Mouse (Mus musculus) stomach, embryonic 14.5 days (tissue): ENCODE results near the gene 2700049A03Rik. TPM values are rescaled to one million over a fixed set of nuclear protein-coding genes. Genes with fewer than 3 reads are reported as not detected.

Experiments used
- ATAC-seq: fragments of 200-750 bp; cut with Nextera tagmentation; 2 replicates; pipeline ENCODE4 v1.8.0; 2017; ENCODE audit warnings: low read depth, moderate TSS enrichment; ENCODE audit not compliant: insufficient number of reproducible peaks, insufficient read depth, low FRiP score
- H3K27ac ChIP-seq: fragments of 300-500 bp; sonication (generic); 2 replicates; pipeline ENCODE4 v1.5.1; 2014; ENCODE audit warnings: mild to moderate bottlenecking, low read length, moderate library complexity, mixed read lengths
- H3K27me3 ChIP-seq: fragments of 300-500 bp; sonication (generic); 2 replicates; pipeline ENCODE4 v1.6.1; 2014; ENCODE audit warnings: low read length, control low read depth, mixed read lengths; ENCODE audit not compliant: control insufficient read depth, insufficient read depth
- H3K36me3 ChIP-seq: fragments of 300-500 bp; sonication (generic); 2 replicates; pipeline ENCODE4 v1.6.1; 2014; ENCODE audit warnings: mild to moderate bottlenecking, control low read depth, low read length, moderate library complexity, mixed read lengths; ENCODE audit not compliant: control insufficient read depth, insufficient read depth
- H3K4me1 ChIP-seq: fragments of 300-500 bp; sonication (generic); 2 replicates; pipeline ENCODE4 v1.6.1; 2014; ENCODE audit warnings: low read length, control low read depth, mixed read lengths; ENCODE audit not compliant: control insufficient read depth, insufficient read depth
- H3K4me2 ChIP-seq: fragments of 300-500 bp; sonication (generic); replicated peaks from 2 replicates; pipeline ENCODE4 v1.6.1; 2014; ENCODE audit warnings: low read depth, low read length, control low read depth
- H3K4me3 ChIP-seq: fragments of 300-500 bp; sonication (generic); 2 replicates; pipeline ENCODE4 v1.5.1; 2014; ENCODE audit warnings: low read depth, low read length, control low read depth
- H3K9ac ChIP-seq: fragments of 300-500 bp; sonication (generic); replicated peaks from 2 replicates; pipeline ENCODE4 v1.6.1; 2014; ENCODE audit warnings: low read depth, mild to moderate bottlenecking, control low read depth, low read length, moderate library complexity, mixed read lengths
- H3K9me3 ChIP-seq: fragments of 300-500 bp; sonication (generic); 2 replicates; pipeline ENCODE4 v1.6.1; 2016; ENCODE audit warnings: low read depth, low read length, control low read depth; ENCODE audit not compliant: control insufficient read depth
- WGBS: fragments of 180-500 bp; shearing (Covaris S2); extraction: QIAGEN DNeasy Blood & Tissue Kit; methylation state at CpG from one replicate; pipeline ENCODE4 v1.1.7; 2014; 5-methylcytosine and 5-hydroxymethylcytosine counted together
- polyA plus RNA-seq: library from polyadenylated mRNA; unstranded; fragments of >200 nt; fragmentation: Nextera tagmentation; extraction: Ambion mirVana; gene quantifications from 2 replicates; pipeline ENCODE4 v1.2.1, GENCODE M21; 2014

Gene 2700049A03Rik
- polyA plus RNA-seq, 1 experiment from 2014 or later = 17.1 TPM

- H3K4me2 ChIP-seq = no peak overlapping the region
- no peaks in the 10 kb centered on the region for H3K27me3 ChIP-seq
- peaks cover 22% of the 10 kb centered on the region; the same call in 1 of the 2 replicates for H3K36me3 ChIP-seq
- H3K9me3 ChIP-seq = no peaks in the 10 kb centered on the region
- 88% methylated on average over 9 of the region's 9 CpGs for WGBS
- no peak overlapping the region for H3K27ac ChIP-seq
- no peak overlapping the region for H3K9ac ChIP-seq
- no peak overlapping the region for H3K4me3 ChIP-seq
- ATAC-seq = no peak
- H3K4me1 ChIP-seq = no peaks in the 10 kb centered on the region
Measured at GRCm38 (mm10) chr12:71123286-71123685, 13.4 kb upstream of the 2700049A03Rik start.

- 24% methylated on average over 5 of the region's 5 CpGs for WGBS
- Histone ChIP-seq H3K4me3 (peak overlapping the region; percentile 85), H3K9me3 (no peaks in the 10 kb centered on the region), H3K4me2 (peak overlapping the region; percentile 65), H3K4me1 (peaks cover 13% of the 10 kb centered on the region), H3K27me3 (no peaks in the 10 kb centered on the region), H3K9ac (no peak overlapping the region), H3K27ac (no peak overlapping the region), H3K36me3 (no peaks in the 10 kb centered on the region; the same call in 1 of the 2 replicates)
- no peak for ATAC-seq
Measured at GRCm38 (mm10) chr12:71135581-71135980, 1.1 kb upstream of the 2700049A03Rik start.

- H3K9me3 ChIP-seq = no peaks in the 10 kb centered on the region
- H3K4me3 ChIP-seq = peak overlapping the region; percentile 85
- H3K27me3 ChIP-seq = no peaks in the 10 kb centered on the region
- peak overlapping the region; percentile 91 for H3K4me2 ChIP-seq
- peaks cover 13% of the 10 kb centered on the region for H3K4me1 ChIP-seq
- WGBS = under 1% methylated on average over 30 of the region's 30 CpGs
- peak overlapping the region; percentile 48 for H3K9ac ChIP-seq
- peak; percentile 79 for ATAC-seq
- peaks cover 10% of the 10 kb centered on the region for H3K36me3 ChIP-seq
- peak overlapping the region; percentile 64; the same call in 1 of the 2 replicates for H3K27ac ChIP-seq
Measured at GRCm38 (mm10) chr12:71136974-71137491, 385 bp downstream of the 2700049A03Rik start.

GRCm38 (mm10) chr12:71137686-71138085 lies 1.0 kb downstream of the 2700049A03Rik start:
- H3K9me3 ChIP-seq = no peaks in the 10 kb centered on the region
- no peak overlapping the region for H3K27ac ChIP-seq
- peaks cover 16% of the 10 kb centered on the region for H3K36me3 ChIP-seq
- H3K27me3 ChIP-seq = no peaks in the 10 kb centered on the region
- ATAC-seq = no peak
- peak overlapping the region; percentile 91 for H3K4me2 ChIP-seq
- peaks cover 13% of the 10 kb centered on the region for H3K4me1 ChIP-seq
- peak overlapping the region; percentile 85 for H3K4me3 ChIP-seq
- 3% methylated on average over 11 of the region's 11 CpGs for WGBS
- H3K9ac ChIP-seq = peak overlapping the region; percentile 48

GRCm38 (mm10) chr12:71139258-71139828 lies 2.7 kb downstream of the 2700049A03Rik start:
- H3K9ac ChIP-seq = no peak overlapping the region
- no peaks in the 10 kb centered on the region for H3K9me3 ChIP-seq
- H3K27ac ChIP-seq = no peak overlapping the region
- whole genome bisulfite sequencing = 82% methylated on average over 5 of the region's 5 CpGs
- peak overlapping the region; percentile 85; the same call in 1 of the 2 replicates for H3K4me3 ChIP-seq
- H3K4me2 ChIP-seq = peak overlapping the region; percentile 91; the same call in 1 of the 2 replicates
- H3K4me1 ChIP-seq = peaks cover 13% of the 10 kb centered on the region
- no peak for ATAC-seq
- H3K27me3 ChIP-seq = no peaks in the 10 kb centered on the region
- H3K36me3 ChIP-seq = peaks cover 24% of the 10 kb centered on the region

- Histone ChIP-seq H3K4me3 (no peak overlapping the region), H3K36me3 (peaks cover 24% of the 10 kb centered on the region), H3K9me3 (no peaks in the 10 kb centered on the region), H3K4me2 (no peak overlapping the region), H3K27me3 (no peaks in the 10 kb centered on the region), H3K27ac (no peak overlapping the region), H3K9ac (no peak overlapping the region), H3K4me1 (peaks cover 10% of the 10 kb centered on the region)
- ATAC-seq = no peak
Measured at GRCm38 (mm10) chr12:71141189-71141588, 4.5 kb downstream of the 2700049A03Rik start.

- Histone ChIP-seq H3K9me3 (no peaks in the 10 kb centered on the region), H3K36me3 (peaks cover 37% of the 10 kb centered on the region), H3K4me2 (no peak overlapping the region), H3K4me3 (no peak overlapping the region), H3K9ac (no peak overlapping the region), H3K27me3 (no peaks in the 10 kb centered on the region), H3K4me1 (no peaks in the 10 kb centered on the region), H3K27ac (no peak overlapping the region)
- WGBS = 81% methylated on average over 3 of the region's 3 CpGs
- no peak for ATAC-seq
Measured at GRCm38 (mm10) chr12:71147641-71148040, 11.0 kb downstream of the 2700049A03Rik start.

- Histone ChIP-seq H3K9me3 (no peaks in the 10 kb centered on the region), H3K9ac (no peak overlapping the region), H3K4me2 (no peak overlapping the region), H3K4me3 (no peak overlapping the region), H3K4me1 (no peaks in the 10 kb centered on the region), H3K27me3 (no peaks in the 10 kb centered on the region), H3K36me3 (peaks cover 33% of the 10 kb centered on the region), H3K27ac (no peak overlapping the region)
- ATAC-seq = no peak
- WGBS = 94% methylated on average over 9 of the region's 9 CpGs
Measured at GRCm38 (mm10) chr12:71148801-71149200, 12.2 kb downstream of the 2700049A03Rik start.

- peaks cover 36% of the 10 kb centered on the region for H3K36me3 ChIP-seq
- WGBS = 89% methylated on average over 6 of the region's 6 CpGs
Measured at GRCm38 (mm10) chr12:71149456-71149855, 12.8 kb downstream of the 2700049A03Rik start.

More at GRCm38 (mm10) chr12:71149456-71149855, 12.8 kb downstream of the 2700049A03Rik start:
- Histone ChIP-seq H3K27ac (no peak overlapping the region), H3K4me1 (no peaks in the 10 kb centered on the region), H3K4me3 (no peak overlapping the region), H3K9ac (no peak overlapping the region), H3K9me3 (no peaks in the 10 kb centered on the region), H3K4me2 (no peak overlapping the region), H3K27me3 (no peaks in the 10 kb centered on the region)
- ATAC-seq = no peak
